8 mouse cellular contexts compared by ENCODE assay signal in the genomic region with DNA sequence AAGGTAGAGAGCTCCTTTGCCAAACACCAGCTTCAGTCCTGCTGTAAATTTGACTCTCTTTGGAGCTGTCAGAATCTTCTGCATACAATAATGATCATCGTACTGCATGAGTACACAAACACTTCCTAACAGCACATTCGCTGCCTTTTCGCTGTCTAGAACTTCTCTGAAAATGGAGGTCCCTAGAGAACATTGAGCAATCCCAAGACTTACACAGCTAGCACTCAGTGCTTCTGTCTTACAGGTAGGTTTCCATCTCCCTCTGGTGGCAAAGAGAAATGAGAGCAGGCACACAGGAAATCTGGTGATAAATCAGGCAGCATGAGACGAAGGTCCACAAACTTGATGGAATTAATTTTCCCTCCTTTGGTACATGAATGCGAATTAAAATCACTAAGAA.
DNase-seq lines count a peak whose midpoint lies in the region; ATAC-seq and TF ChIP-seq lines count a peak whose summit lies in the region.

No protein-coding gene starts in this region.

- 58% methylated on average over 5 of the region's 5 CpGs for WGBS in neural tube, embryonic 11.5 days

- H3K36me3 ChIP-seq in neural tube, embryonic 11.5 days (ENCODE audit: control insufficient read depth, insufficient read depth, low read length), result no peaks in the 10 kb centered on the region

- no peak overlapping the region for H3K4me2 ChIP-seq in neural tube, embryonic 11.5 days (ENCODE audit: low read depth)

- peak; percentile 69; the same call in 1 of the 2 replicates for ATAC-seq in neural tube, embryonic 11.5 days (ENCODE audit: insufficient read depth, low FRiP score, low TSS enrichment)
- ATAC-seq in granulocyte monocyte progenitor cell, adult 5-6 weeks (replicated peaks; ENCODE audit: poor library complexity, severe bottlenecking), result peak; percentile 27

- peak; percentile 12 for DNase-seq in adrenal gland, postnatal 10 days
- DNase-seq in adrenal gland, postnatal 25 days, result no peak
- peak; percentile 25 for DNase-seq in neural tube, embryonic 11.5 days (ENCODE audit: low spot score)
- no peak for DNase-seq in neural tube, embryonic 10.5 days (ENCODE audit: extremely low spot score, low spot score)
- no peak for DNase-seq in left cerebral cortex, adult 2 months (ENCODE audit: extremely low spot score in 1 of 2, low spot score in 2 of 2)
- DNase-seq in telencephalon, adult 2 months (ENCODE audit: low read depth, low spot score), result peak; percentile 39
- DNase-seq in spleen, adult 12 weeks (ENCODE audit: low spot score), result no peak

- TF ChIP-seq CTCF in left cerebral cortex, adult 2 months (IDR thresholded peaks at IDR 0.05), result peak; percentile 69

- H3K9ac ChIP-seq in neural tube, embryonic 11.5 days (ENCODE audit: low read length), result no peak overlapping the region

- no peaks in the 10 kb centered on the region for H3K4me1 ChIP-seq in neural tube, embryonic 11.5 days (ENCODE audit: control insufficient read depth, insufficient read depth, low read length)

- H3K4me3 ChIP-seq in neural tube, embryonic 11.5 days (ENCODE audit: low read depth, low read length), result no peak overlapping the region
- no peak overlapping the region for H3K4me3 ChIP-seq in left cerebral cortex, adult 2 months

- H3K9me3 ChIP-seq in neural tube, embryonic 11.5 days (ENCODE audit: control insufficient read depth, low read length), result no peaks in the 10 kb centered on the region

- H3K27me3 ChIP-seq in neural tube, embryonic 11.5 days (ENCODE audit: control insufficient read depth, insufficient read depth, low read length), result no peaks in the 10 kb centered on the region

- H3K27ac ChIP-seq in neural tube, embryonic 11.5 days (ENCODE audit: low read depth, low read length), result no peak overlapping the region
- H3K27ac ChIP-seq in left cerebral cortex, adult 2 months, result no peak overlapping the region

- intact Hi-C loops in left cerebral cortex, adult 2 months (cut with DNase I), result loop anchor here (5.0 kb wide), 1 partner anchor 437 kb away; no protein-coding TSS in a partner anchor

Comparison
In these comparisons a context has a peak if more than half of its experiments do, and no peak if none do; other contexts are left out.
1. DNase-seq: peak in adrenal gland, postnatal 10 days (single experiment), neural tube, embryonic 11.5 days (single experiment) and telencephalon, adult 2 months (single experiment); none in adrenal gland, postnatal 25 days (single experiment), neural tube, embryonic 10.5 days (single experiment), left cerebral cortex, adult 2 months (0 of 2) and spleen, adult 12 weeks (single experiment).